Mouse (Mus musculus) right cerebral cortex, adult 18-20 months (tissue): Measurements from ENCODE around the gene Gm15130.

ENCODE experiments used
- DNase-seq: peaks from one replicate; pipeline ENCODE4 v3.0.0; 2022; ENCODE audit warnings: mixed read lengths

The Gm15130 gene

GRCm38 (mm10) chr2:111152836-111153235 is at the start of gene Gm15130:
Gene Gm15130, minus strand, starts transcription at chr2:111152936.
- DNase-seq: no peak

GRCm38 (mm10) chr2:111182068-111182467 is 29.3 kb upstream of the Gm15130 start:
- no peak for DNase-seq

- DNase-seq: no peak
Observed at GRCm38 (mm10) chr2:111135739-111136138, 17.0 kb downstream of the Gm15130 start.

GRCm38 (mm10) chr2:111105882-111106281 is 46.9 kb downstream of the Gm15130 start, which contains the start of gene Gm13941:
Gene Gm13941, minus strand, starts transcription at chr2:111105982.
- no peak for DNase-seq
